Mouse (Mus musculus): ENCODE results near the gene Khsrp. TPM values are rescaled to one million over a fixed set of nuclear protein-coding genes. Genes with fewer than 3 reads are reported as not detected.

The Khsrp gene
- total and polyA plus RNA-seq, 3 experiments, result 89.3 to 157 (median 125) TPM

DNA sequence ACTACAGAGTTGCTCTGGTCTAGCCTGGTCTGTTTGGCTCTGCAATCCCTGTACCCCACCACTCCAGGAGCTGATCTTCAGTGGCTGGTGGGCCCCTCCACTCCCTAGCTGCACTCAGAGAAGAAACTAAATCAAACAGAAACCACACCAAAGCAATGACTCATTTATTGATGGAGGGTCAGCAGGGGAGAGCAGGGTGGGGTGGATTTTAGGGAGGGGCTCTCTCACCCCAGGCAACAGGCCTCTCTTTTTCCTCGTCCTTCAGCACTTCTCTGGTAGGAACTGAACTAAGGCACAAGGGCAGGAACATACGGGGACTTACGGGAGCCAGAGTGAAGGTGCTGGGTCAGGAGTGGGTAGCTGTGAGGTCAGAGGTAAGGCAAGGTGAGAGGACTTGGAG, 48.6 kb upstream of the Khsrp start:
- TF ChIP-seq ZC3H11A (IDR thresholded peaks at IDR 0.05; ENCODE audit: low read depth, low read length) (no peak), NRF1 (IDR thresholded peaks at IDR 0.05; ENCODE audit: insufficient read depth, low read depth, low read length, poor library complexity, severe bottlenecking) (no peak), MYB (IDR thresholded peaks at IDR 0.05; ENCODE audit: low read depth, low read length) (no peak), ZKSCAN1 (IDR thresholded peaks at IDR 0.05; ENCODE audit: low read depth, low read length) (no peak), GABPA (IDR thresholded peaks at IDR 0.05; ENCODE audit: low read depth, low read length) (no peak), CTCF (IDR thresholded peaks at IDR 0.05 in 2 of 3, conservative IDR thresholded peaks at IDR 0.05 in 1 of 3; ENCODE audit: control insufficient read depth in 1 of 3, insufficient read depth in 1 of 3, low read depth in 2 of 3, low read length in 3 of 3, poor library complexity in 1 of 3, severe bottlenecking in 1 of 3) (no peak), USF1 (IDR thresholded peaks at IDR 0.05; ENCODE audit: low read depth, low read length) (no peak), ZNF384 (IDR thresholded peaks at IDR 0.05; ENCODE audit: low read depth, low read length) (no peak), RAD21 (IDR thresholded peaks at IDR 0.05; ENCODE audit: low read depth, low read length) (no peak), UBTF (IDR thresholded peaks at IDR 0.05; ENCODE audit: borderline replicate concordance, insufficient read depth, low read depth, low read length) (no peak), MAX (IDR thresholded peaks at IDR 0.05; ENCODE audit: low read length) (no peak), POLR2AphosphoS5 (IDR thresholded peaks at IDR 0.05; ENCODE audit: borderline replicate concordance, low read depth, low read length) (no peak), CHD2 (IDR thresholded peaks at IDR 0.05; ENCODE audit: low read length) (no peak), ETS1 (IDR thresholded peaks at IDR 0.05; ENCODE audit: low read depth, low read length) (no peak), EP300 (IDR thresholded peaks at IDR 0.05; ENCODE audit: low read depth in 1 of 2, low read length in 2 of 2) (no peak), TCF12 (IDR thresholded peaks at IDR 0.05; ENCODE audit: low read depth, low read length) (no peak)
- H3K4me1 ChIP-seq (ENCODE audit: control insufficient read depth in 1 of 2, insufficient read depth in 2 of 2, low read length in 2 of 2), result peaks cover 11 to 20% of the 10 kb centered on the region in 2 experiments
- H3K79me2 ChIP-seq (ENCODE audit: control insufficient read depth, insufficient read depth, low read length, poor library complexity), result peaks cover 5% of the 10 kb centered on the region; the same call in 1 of the 2 replicates
- no peaks in the 10 kb centered on the region for H3K9me3 ChIP-seq (replicated peaks; ENCODE audit: insufficient read depth, low read length)
- H3K27me3 ChIP-seq (ENCODE audit: control insufficient read depth in 1 of 2, insufficient read depth in 2 of 2, low read length in 2 of 2), result no peaks in the 10 kb centered on the region
- no peak for DNase-seq (ENCODE audit: low read depth, low spot score)
- peaks cover 0 to 10% of the 10 kb centered on the region in 2 experiments; a peak in 2 of 4 replicates for H3K36me3 ChIP-seq (ENCODE audit: control insufficient read depth in 1 of 2, insufficient read depth in 2 of 2, low read length in 2 of 2)
- no peak overlapping the region for H3K27ac ChIP-seq (ENCODE audit: control insufficient read depth, low read depth, low read length)
- H3K9ac ChIP-seq (ENCODE audit: control insufficient read depth, low read depth, low read length, poor library complexity, severe bottlenecking), result no peak overlapping the region
- H3K4me3 ChIP-seq (ENCODE audit: control insufficient read depth in 1 of 2, insufficient read depth in 1 of 2, low read depth in 2 of 2, low read length in 2 of 2), result no peak overlapping the region

DNA sequence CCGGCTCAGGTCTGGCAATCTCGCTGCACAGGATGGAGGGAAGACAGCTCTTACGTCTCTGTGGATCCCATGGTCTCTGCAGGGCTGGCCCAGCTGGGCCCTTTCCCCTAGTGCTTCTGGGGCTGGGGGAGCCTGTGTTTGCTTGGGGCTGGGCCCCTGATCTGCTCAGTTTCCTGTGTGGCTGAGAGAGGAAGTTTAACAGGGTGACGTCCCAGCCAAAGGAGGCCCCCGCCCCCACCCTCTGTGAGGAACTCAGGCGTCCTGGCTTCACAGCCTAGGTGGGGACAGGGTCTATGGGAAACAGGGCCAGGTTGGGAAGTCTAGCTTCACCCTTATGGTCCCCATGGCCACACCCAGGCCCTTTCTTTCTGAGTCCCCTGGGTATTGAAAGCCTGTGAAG, 47.0 kb upstream of the Khsrp start, which contains the start of gene Dennd1c:
Gene Dennd1c, minus strand, starts transcription at position 179 of the 400 bp plus-strand sequence.
- peak within 1 kb of the TSS; percentile 88 for H3K9ac ChIP-seq (ENCODE audit: control insufficient read depth, low read depth, low read length, poor library complexity, severe bottlenecking)
- no peaks in the 10 kb centered on the region for H3K27me3 ChIP-seq (ENCODE audit: control insufficient read depth in 1 of 2, insufficient read depth in 2 of 2, low read length in 2 of 2)
- peaks cover 0 to 10% of the 10 kb centered on the region in 2 experiments; a peak in 2 of 4 replicates for H3K36me3 ChIP-seq (ENCODE audit: control insufficient read depth in 1 of 2, insufficient read depth in 2 of 2, low read length in 2 of 2)
- DNase-seq (ENCODE audit: low read depth, low spot score), result peak; percentile 83
- H3K27ac ChIP-seq (ENCODE audit: control insufficient read depth, low read depth, low read length), result peak within 1 kb of the TSS; percentile 60
- peaks cover 11 to 20% of the 10 kb centered on the region in 2 experiments for H3K4me1 ChIP-seq (ENCODE audit: control insufficient read depth in 1 of 2, insufficient read depth in 2 of 2, low read length in 2 of 2)
- TF ChIP-seq TCF12 (IDR thresholded peaks at IDR 0.05; ENCODE audit: low read depth, low read length) (peak; percentile 55; the same call in 1 of the 2 replicates), GABPA (IDR thresholded peaks at IDR 0.05; ENCODE audit: low read depth, low read length) (0 out of 2 replicates have a peak, but pooled peaks have one; percentile 16), NELFE (IDR thresholded peaks at IDR 0.05; ENCODE audit: low read depth, low read length) (peak; percentile 71), USF1 (IDR thresholded peaks at IDR 0.05; ENCODE audit: low read depth, low read length) (0 out of 2 replicates have a peak, but pooled peaks have one; percentile 18), RCOR1 (IDR thresholded peaks at IDR 0.05; ENCODE audit: low read depth, low read length) (peak; percentile 34; the same call in 1 of the 2 replicates), SIN3A (IDR thresholded peaks at IDR 0.05; ENCODE audit: low read length) (peak; percentile 68), MAZ (IDR thresholded peaks at IDR 0.05; ENCODE audit: low read depth, low read length) (peak; percentile 79; the same call in 1 of the 2 replicates), ZC3H11A (IDR thresholded peaks at IDR 0.05; ENCODE audit: low read depth, low read length) (no peak), CHD2 (IDR thresholded peaks at IDR 0.05; ENCODE audit: low read length) (peak; percentile 62; the same call in 1 of the 2 replicates), ELF1 (IDR thresholded peaks at IDR 0.05; ENCODE audit: low read depth, low read length) (peak; percentile 64; the same call in 1 of the 2 replicates), ZNF384 (IDR thresholded peaks at IDR 0.05; ENCODE audit: low read depth, low read length) (no peak), ETS1 (IDR thresholded peaks at IDR 0.05; ENCODE audit: low read depth, low read length) (peak; percentile 35; the same call in 1 of the 2 replicates), POLR2AphosphoS2 (IDR thresholded peaks at IDR 0.05; ENCODE audit: low read length) (peak; percentile 42; the same call in 1 of the 2 replicates), GATA1 (IDR thresholded peaks at IDR 0.05; ENCODE audit: low read depth, low read length) (no peak), POLR2A (IDR thresholded peaks at IDR 0.05; ENCODE audit: control insufficient read depth in 1 of 2, insufficient read depth in 1 of 2, low read depth in 1 of 2, low read length in 2 of 2, poor library complexity in 1 of 2) (peak in 1 of 2 experiments; percentile 75; a peak in 2 of 4 replicates), MXI1 (IDR thresholded peaks at IDR 0.05; ENCODE audit: low read depth, low read length) (peak; percentile 65; the same call in 1 of the 2 replicates), CTCF (IDR thresholded peaks at IDR 0.05 in 2 of 3, conservative IDR thresholded peaks at IDR 0.05 in 1 of 3; ENCODE audit: control insufficient read depth in 1 of 3, insufficient read depth in 1 of 3, low read depth in 2 of 3, low read length in 3 of 3, poor library complexity in 1 of 3, severe bottlenecking in 1 of 3) (no peak), TBP (IDR thresholded peaks at IDR 0.05; ENCODE audit: low read depth, low read length) (no peak), MAX (IDR thresholded peaks at IDR 0.05; ENCODE audit: low read length) (peak; percentile 33; the same call in 1 of the 2 replicates), HCFC1 (IDR thresholded peaks at IDR 0.05; ENCODE audit: low read depth, low read length) (peak; percentile 65), EP300 (IDR thresholded peaks at IDR 0.05; ENCODE audit: low read depth in 1 of 2, low read length in 2 of 2) (peak; percentile 42; a peak in 3 of 4 replicates), ZMIZ1 (IDR thresholded peaks at IDR 0.05; ENCODE audit: low read depth, low read length) (peak; percentile 84; the same call in 1 of the 2 replicates)
- peaks cover 5% of the 10 kb centered on the region; the same call in 1 of the 2 replicates for H3K79me2 ChIP-seq (ENCODE audit: control insufficient read depth, insufficient read depth, low read length, poor library complexity)
- no peaks in the 10 kb centered on the region for H3K9me3 ChIP-seq (replicated peaks; ENCODE audit: insufficient read depth, low read length)
- peak within 1 kb of the TSS; percentile 57 to 60 for H3K4me3 ChIP-seq (ENCODE audit: control insufficient read depth in 1 of 2, insufficient read depth in 1 of 2, low read depth in 2 of 2, low read length in 2 of 2)
